Mouse (Mus musculus): ENCODE measurements at regions not wholly inside any gene's neighbourhood (a gene's known extent, or its start where the extent isn't known, plus 50 kb on each side); places are given as distances from the start of the nearest gene placed in this dataset.

DNA sequence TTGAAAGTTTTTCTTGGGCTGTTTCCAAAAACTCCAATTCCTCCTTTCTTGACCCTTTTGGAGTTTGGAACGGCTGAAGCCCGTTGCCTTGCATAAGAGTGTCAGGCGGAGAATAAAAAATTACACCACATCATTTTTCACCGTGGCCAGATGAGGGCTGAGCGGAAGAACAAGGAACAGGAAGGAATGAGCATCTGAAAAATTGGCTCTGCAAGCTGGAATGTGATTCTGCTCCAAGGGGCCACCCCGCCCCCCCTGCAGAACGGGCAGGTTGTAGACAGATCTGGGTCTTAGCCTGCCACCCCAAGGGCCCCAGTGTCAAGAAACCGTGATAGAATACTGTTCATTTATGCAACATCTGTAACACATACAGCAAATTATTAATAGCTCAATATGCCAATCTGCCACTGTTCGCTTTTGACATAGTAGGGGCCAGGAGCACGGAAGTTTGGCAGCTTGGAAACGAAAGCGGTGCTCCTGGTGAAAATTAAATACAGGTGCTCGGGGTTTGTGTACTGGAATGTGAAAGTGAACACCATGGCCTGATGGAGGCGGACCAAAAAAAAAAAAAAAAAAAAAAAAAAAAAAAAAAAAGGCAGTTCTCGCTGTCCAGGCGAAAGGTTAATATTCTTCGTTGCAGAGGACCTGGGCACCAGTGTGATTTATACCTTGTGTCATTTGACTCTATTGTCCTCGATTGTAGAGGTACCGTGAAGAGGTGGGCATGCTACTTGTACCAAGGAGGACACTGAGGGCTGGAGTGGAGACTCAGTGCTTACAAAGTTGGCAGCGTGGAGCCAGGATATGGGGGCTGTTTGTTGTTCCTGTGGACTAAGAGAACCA is 487.9 kb upstream of the Mgmt start:
- no peak for TF ChIP-seq POLR2A (IDR thresholded peaks at IDR 0.05; ENCODE audit: insufficient read length, low read depth)
- TF ChIP-seq USF1 (IDR thresholded peaks at IDR 0.05; ENCODE audit: low read depth): no peak
- no peak for TF ChIP-seq TCF3 (IDR thresholded peaks at IDR 0.05; ENCODE audit: insufficient read length, low read depth)

Measured in myocyte (in vitro differentiated cells).